Mouse (Mus musculus): ENCODE results near the gene Fam126a.
A peak's percentile ranks its signal among the peaks of the same experiment; 100 is the strongest.
"Not testable (repeated sequence)": the region's sequence is repeated elsewhere in the genome, so short reads cannot be mapped to it uniquely, and the experiment has no call there.

Gene Fam126a

DNA sequence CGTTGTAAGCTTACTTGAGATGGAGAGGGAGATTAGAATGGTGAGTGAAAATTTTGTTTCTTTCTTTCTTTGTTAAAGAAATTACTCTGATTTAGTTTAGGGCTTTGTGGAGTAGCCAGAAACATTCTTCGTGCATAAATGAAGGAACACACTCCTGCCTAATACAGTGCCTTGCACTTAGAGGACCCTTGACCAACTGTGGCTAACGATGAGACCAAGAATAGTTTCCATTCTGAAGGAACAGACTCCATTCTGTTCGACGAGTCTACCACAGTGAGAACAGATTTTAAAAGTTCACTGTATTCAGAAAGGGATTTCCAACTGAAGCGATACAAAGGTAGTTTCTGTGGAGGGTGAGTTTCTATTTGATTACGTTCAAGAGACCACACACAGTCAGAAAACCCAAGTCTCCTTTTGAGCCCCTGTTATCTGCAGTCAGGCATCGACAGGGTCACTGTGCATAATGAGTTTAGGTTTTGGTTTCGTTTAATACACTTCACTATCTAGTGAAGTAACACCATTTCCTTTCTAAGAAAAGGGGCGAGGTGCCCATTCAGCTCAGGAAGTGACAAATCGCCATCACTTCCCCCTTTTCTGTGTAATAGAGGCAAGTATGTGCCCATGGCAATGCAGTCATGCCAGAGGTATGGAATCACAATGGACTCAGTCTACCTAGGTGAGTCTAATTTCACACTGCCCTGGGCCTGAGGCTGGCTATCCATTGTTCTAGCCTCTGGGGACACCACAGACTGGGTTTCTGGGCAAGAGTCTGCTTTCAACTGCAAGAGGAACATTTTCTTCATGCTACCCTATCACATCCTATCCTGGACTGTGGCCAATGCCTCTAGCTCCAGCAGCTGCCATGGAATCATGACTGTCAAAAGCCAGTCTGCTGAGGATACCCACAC lies 136.4 kb downstream of the Fam126a start:
- peak; percentile 8 for DNase-seq

DNA sequence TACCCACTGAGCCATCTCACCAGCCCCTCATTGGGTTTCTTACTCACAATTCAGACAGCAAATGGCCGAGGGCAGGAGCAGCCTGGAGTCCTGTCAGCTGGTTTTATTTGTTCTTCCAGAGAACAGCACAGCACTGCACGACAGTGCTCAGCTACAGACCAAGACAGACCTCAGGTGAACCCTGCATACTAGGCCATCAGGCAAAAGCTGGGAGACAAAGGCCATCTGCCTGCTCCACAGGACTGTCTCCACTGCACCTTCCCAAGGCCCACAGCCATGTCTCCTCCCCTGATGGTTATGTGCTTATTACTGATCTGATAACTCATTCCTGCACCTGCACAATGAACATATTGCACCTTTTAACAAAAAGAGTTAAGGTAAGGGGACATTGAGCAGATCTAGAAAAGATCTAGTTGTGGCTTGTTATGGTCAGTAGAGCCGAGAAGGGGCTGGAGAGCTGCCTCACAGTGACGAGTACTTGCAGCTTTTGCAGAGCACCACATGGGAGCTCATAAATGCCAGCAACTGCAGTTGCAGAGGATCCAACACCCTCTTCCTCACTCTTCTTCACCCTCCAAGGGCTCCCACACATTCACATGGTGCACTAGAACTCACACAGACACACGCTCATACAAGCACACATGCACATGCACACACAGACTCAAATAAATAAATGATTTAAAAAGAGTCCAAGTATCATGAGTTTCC lies 137.2 kb downstream of the Fam126a start:
- peak; percentile 41 to 42 for DNase-seq

DNA sequence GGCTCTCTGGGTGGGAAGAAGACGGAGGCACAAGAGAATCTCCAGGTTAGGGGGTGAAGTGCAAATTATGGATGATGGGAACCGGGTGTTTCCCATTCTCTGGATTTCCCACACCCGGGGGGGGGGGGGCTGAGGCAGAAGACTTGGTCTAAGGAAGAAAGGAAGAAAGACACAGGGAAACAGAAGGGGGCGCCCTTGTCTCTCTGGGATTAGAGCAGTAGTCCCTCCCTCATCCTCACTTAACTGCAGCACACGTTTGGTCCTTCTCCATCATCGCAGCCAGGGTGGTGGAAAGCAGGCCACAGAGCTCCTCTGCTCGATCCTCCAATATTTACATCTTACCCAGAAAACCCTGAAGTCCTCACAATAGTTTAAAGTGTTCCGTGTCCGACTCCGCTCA lies 139.8 kb downstream of the Fam126a start:
- peak; percentile 37 to 41 for DNase-seq

DNA sequence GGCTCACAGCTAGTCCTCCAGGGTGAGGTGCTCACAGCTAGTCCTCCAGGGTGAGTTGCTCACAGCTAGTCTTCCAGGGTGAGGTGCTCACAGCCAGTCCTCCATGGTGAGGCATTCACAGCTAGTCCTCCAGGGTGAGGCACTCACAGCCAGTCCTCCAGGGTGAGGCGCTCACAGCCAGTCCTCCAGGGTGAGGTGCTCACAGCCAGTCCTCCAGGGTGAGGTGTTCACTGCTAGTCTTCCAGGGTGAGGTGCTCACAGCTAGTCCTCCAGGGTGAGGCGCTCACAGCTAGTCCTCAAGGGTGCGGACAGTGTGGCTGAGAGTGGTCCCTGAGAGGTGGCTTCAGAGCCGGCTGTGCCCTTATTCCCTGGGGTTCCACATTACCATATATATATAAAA lies 141.0 kb downstream of the Fam126a start:
- no peak for DNase-seq

DNA sequence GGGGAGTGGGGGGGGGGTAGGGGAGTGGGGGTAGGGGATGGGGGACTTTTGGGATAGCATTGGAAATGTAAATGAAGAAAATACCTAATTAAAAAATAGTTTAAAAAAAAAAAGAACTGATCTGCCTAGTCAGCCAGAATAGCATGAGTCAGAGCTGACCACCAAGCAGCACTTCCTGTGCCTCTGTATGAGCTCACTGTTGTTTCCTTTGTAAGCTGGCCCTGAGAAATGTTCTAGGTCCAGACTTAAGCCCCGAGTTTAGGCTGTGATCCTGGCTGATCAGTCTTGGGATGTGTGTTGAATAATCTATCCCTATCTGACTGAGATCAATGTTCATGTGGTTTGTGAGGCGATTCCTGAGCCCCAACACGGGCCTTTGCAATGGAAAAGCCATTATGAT lies 143.4 kb downstream of the Fam126a start:
- no peak for DNase-seq

DNA sequence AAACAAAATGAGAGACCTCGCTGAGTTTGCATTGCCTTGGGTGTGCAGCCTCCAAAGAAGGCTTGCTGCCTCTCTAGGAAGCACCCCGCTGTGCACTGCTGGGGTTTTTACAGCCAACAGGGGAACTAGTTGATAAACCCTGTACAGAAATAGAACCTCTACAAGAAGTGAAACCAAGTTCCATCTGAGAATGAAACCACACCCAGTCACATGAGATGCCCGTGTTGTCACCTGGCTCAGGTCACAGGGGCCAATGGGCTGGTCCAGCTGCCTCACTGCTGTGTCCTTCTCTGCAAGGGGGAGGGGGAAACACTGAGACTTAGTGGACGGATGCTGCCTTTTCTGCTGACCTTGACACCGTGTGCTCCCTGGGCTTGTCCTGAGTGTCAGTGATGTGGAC lies 156.0 kb downstream of the Fam126a start:
- DNase-seq = no peak

DNA sequence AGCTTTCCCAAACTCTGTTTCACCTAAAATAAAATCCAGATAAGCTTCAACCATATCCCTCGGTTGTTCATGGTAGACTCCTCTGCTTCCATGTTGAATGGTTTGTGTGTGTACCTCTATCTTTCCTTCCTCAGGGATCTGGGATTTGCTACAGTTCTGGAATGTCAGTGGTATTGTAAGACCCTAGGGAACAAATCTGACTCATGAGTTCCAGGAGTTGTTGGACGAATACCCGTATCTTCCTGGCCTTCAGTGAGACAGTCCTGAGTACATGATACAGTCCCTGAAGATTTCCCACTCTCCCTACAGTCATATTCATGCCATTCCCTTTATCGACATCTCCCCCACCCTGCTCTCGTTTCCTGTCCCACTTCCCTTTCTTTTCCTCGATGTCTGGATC lies 157.9 kb downstream of the Fam126a start:
- DNase-seq = no peak

DNA sequence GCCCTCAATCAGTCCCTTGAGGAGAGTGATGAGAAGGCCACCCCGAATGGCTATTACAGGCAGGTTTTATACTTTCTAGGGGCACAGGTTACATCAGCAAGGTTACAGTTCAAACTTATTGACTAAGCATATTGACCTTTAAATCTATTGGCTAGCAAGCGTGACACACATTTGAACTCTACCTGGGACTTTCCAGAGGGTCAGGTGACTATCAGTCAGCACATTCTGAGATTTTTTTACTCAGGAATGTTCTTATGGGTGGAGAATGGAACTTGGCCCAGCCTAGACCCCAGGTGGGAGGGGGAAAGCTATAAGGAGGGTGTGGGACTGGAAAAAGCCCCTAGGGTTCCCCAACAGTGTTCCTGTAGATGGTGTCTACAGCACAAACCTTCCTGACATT lies 159.2 kb downstream of the Fam126a start:
- not testable (repeated sequence) for DNase-seq

DNA sequence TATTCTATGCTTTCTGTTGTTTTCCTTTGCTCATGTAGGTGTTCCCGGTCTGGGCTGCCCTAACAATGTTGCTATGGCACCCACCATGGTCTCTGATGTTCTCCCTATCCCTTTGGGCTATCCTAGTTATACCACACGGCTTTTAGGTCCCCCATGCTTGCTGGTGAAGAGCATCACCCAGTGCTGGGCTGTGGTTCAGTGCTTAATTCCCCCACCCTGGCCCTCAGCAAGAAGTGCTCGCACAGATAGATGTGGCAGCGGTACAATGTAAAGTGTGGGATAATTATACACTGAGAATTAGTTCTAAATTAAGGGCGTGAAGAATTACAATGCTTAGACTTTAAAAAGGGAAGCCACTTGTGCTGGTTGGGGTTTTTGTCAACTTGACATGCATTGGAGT lies 164.5 kb downstream of the Fam126a start:
- DNase-seq = no peak

All from cerebellum, postnatal 36 days (tissue).